Mouse (Mus musculus) olfactory bulb, adult 2 months (tissue): ENCODE measurements at regions not wholly inside any gene's neighbourhood (a gene's known extent, or its start where the extent isn't known, plus 50 kb on each side); places are given as distances from the start of the nearest gene placed in this dataset.

Source experiments
- CTCF ChIP-seq: fragments of 200-500 bp; IDR thresholded peaks from 2 replicates; pipeline ENCODE4 v1.5.1; 2012; ENCODE audit warnings: low read depth, mild to moderate bottlenecking, low read length, moderate library complexity; ENCODE audit not compliant: insufficient read depth
- POLR2A ChIP-seq: fragments of 200-500 bp; IDR thresholded peaks from 2 replicates; pipeline ENCODE4 v1.6.1; 2012; ENCODE audit warnings: mild to moderate bottlenecking, low read depth, low read length, moderate library complexity; ENCODE audit not compliant: insufficient read depth

DNA sequence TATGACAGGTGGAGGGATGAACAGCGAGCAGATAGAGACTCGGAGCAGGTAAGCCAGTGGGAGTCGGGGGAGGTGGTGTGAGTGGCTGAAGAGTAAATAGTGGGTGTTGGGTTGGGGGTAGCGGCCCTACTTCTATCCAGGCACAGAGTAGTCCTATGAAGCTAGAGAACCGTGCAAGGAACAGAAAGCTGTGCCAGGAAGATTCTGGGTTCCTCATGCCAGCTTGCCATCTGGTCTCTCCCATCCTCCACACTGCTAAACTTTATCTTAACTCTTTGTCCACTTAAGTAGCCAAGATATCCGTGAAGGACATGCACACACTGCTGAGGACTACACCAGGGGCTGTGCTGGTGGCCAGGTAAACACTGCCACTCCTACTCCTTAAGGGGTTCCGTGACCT, 234.9 kb downstream of the Mroh4 start:
- TF ChIP-seq CTCF = no peak
- no peak for TF ChIP-seq POLR2A
